Mouse (Mus musculus) retina, postnatal 1 day (tissue): ENCODE data around the gene 1700025C18Rik.

Source experiments
- DNase-seq: peaks from one replicate; pipeline ENCODE4 v3.0.0-alpha.2; 2012

1700025C18Rik gene

GRCm38 (mm10) chr2:165077055-165077454 lies 13.5 kb downstream of the 1700025C18Rik start:
- peak; percentile 76 for DNase-seq

GRCm38 (mm10) chr2:165074937-165075336 lies 15.6 kb downstream of the 1700025C18Rik start:
- peak; percentile 83 for DNase-seq

GRCm38 (mm10) chr2:165074081-165074884 lies 16.3 kb downstream of the 1700025C18Rik start:
- no peak for DNase-seq

- DNase-seq: no peak
These were observed 17.2 kb downstream of the 1700025C18Rik start for GRCm38 (mm10) chr2:165073381-165073781.

GRCm38 (mm10) chr2:165070096-165070816 lies 20.3 kb downstream of the 1700025C18Rik start:
- DNase-seq: peak; percentile 90

GRCm38 (mm10) chr2:165068806-165069205 lies 21.7 kb downstream of the 1700025C18Rik start:
- DNase-seq: no peak

- DNase-seq: no peak
These were observed 26.1 kb downstream of the 1700025C18Rik start for GRCm38 (mm10) chr2:165064489-165064888.

- DNase-seq: no peak
These were observed 28.7 kb downstream of the 1700025C18Rik start for GRCm38 (mm10) chr2:165061638-165062433.

GRCm38 (mm10) chr2:165059961-165060360 lies 30.6 kb downstream of the 1700025C18Rik start:
- no peak for DNase-seq

- DNase-seq: no peak
These were observed 34.0 kb downstream of the 1700025C18Rik start for GRCm38 (mm10) chr2:165056377-165057085.

GRCm38 (mm10) chr2:165055905-165056304 lies 34.6 kb downstream of the 1700025C18Rik start:
- no peak for DNase-seq

- peak; percentile 79 for DNase-seq
These were observed 35.4 kb downstream of the 1700025C18Rik start, which contains the start of gene Cd40 for GRCm38 (mm10) chr2:165054888-165055852. Gene Cd40 (plus strand): TSS chr2:165055627.

- DNase-seq: no peak
These were observed 39.0 kb downstream of the 1700025C18Rik start for GRCm38 (mm10) chr2:165051566-165051965.

GRCm38 (mm10) chr2:165050826-165051548 lies 39.6 kb downstream of the 1700025C18Rik start:
- DNase-seq: no peak

- DNase-seq: peak; percentile 21
These were observed 41.5 kb downstream of the 1700025C18Rik start for GRCm38 (mm10) chr2:165049044-165049443.

- DNase-seq: no peak
These were observed 46.8 kb downstream of the 1700025C18Rik start for GRCm38 (mm10) chr2:165043729-165044128.

GRCm38 (mm10) chr2:165043090-165043636 lies 47.4 kb downstream of the 1700025C18Rik start:
- peak; percentile 75 for DNase-seq

GRCm38 (mm10) chr2:165042126-165042525 lies 48.4 kb downstream of the 1700025C18Rik start:
- no peak for DNase-seq

- DNase-seq: no peak
These were observed 53.1 kb downstream of the 1700025C18Rik start for GRCm38 (mm10) chr2:165037415-165037814.

- no peak for DNase-seq
These were observed 55.5 kb downstream of the 1700025C18Rik start for GRCm38 (mm10) chr2:165035058-165035431.
